Mouse (Mus musculus): Measurements from ENCODE around the gene Obox5. TPM values are rescaled to one million over a fixed set of nuclear protein-coding genes. Genes with fewer than 3 reads are reported as not detected.
"Not testable (repeated sequence)": the region's sequence is repeated elsewhere in the genome, so short reads cannot be mapped to it uniquely, and the experiment has no call there.

Obox5 gene
- polyA plus RNA-seq (2012; fragmentation: generic; extraction: Trizol), result not detected
- long read RNA-seq, experiment 1, result 0 reads
- long read RNA-seq, experiment 2, result 0 reads

DNA sequence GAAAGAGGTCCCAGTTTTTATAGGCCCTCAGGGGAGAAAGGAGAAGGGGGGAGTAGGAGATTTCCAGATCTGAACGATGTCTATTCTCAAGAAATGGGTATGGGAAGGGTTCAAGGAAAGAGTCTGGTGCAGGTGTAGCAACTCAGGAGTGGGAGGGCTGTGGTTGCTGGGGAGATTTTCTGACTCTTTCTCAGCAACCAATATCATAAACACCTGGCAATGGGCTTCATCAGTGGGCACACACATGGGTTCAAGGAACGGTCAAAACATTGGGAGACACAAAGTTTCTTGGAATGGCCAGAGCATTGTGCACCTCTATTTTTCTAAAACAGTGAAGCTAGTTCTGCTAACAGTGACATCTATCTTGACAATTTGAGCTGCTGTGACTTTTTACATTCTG lies at the start of gene Obox5:
Obox5 (plus strand) TSS at position 301 of the 400 bp plus-strand sequence.
- not testable (repeated sequence) for H3K79me3 ChIP-seq (ENCODE audit: low read depth); H3K4me3 ChIP-seq (ENCODE audit: insufficient read depth, poor library complexity, severe bottlenecking); H3K27me3 ChIP-seq (ENCODE audit: control insufficient read depth, insufficient read depth, insufficient read length); H3ac ChIP-seq (ENCODE audit: control insufficient read depth, insufficient read length, low read depth); H3K79me2 ChIP-seq (ENCODE audit: control insufficient read depth, insufficient read depth); H3K36me3 ChIP-seq (ENCODE audit: control insufficient read depth, insufficient read depth)

DNA sequence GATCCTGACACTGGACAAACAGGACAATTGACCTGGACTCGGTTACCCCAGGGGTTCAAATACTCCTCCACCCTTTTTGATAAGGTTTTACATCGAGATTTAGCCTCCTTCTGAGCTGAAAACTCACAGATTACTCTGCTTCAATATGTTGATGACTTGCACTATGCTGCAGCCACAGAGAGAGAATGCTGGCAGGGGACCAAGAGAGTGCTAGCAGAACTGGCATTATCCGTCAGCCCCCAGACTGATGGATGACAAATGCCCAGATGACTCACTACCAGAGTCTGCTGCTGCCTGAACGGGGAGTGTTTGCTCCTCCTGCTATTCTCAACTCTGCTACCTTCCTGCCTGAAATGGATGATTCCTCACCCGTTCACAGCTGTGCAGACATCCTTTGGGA lies 635 bp upstream of the Obox5 start:
- not testable (repeated sequence) for H3K4me3 ChIP-seq (ENCODE audit: insufficient read depth, poor library complexity, severe bottlenecking); H3K36me3 ChIP-seq (ENCODE audit: control insufficient read depth, insufficient read depth)

More for the DNA sequence above, 635 bp upstream of the Obox5 start:
- H3K79me2 ChIP-seq (ENCODE audit: control insufficient read depth, insufficient read depth); H3K27me3 ChIP-seq (ENCODE audit: control insufficient read depth, insufficient read depth, insufficient read length); H3ac ChIP-seq (ENCODE audit: control insufficient read depth, insufficient read length, low read depth); H3K79me3 ChIP-seq (ENCODE audit: low read depth): not testable (repeated sequence)

Other genes starting within 250 kb of the Obox5 start
- not detected for gene Obox3, start 110.2 kb upstream of the Obox5 start, polyA plus RNA-seq (2012; fragmentation: generic; extraction: Trizol)
- gene Obox6, start 89.5 kb downstream of the Obox5 start, polyA plus RNA-seq (2012; fragmentation: generic; extraction: Trizol), result not detected
- gene Crx, start 129.8 kb downstream of the Obox5 start, polyA plus RNA-seq (2012; fragmentation: generic; extraction: Trizol), result not detected
- gene Crxos, start 132.5 kb downstream of the Obox5 start, polyA plus RNA-seq (2012; fragmentation: generic; extraction: Trizol), result not detected
- gene Selenow, start 172.3 kb downstream of the Obox5 start, polyA plus RNA-seq (2012; fragmentation: generic; extraction: Trizol), result 423 TPM
- 228 TPM for gene Nop53, start 195.9 kb downstream of the Obox5 start, polyA plus RNA-seq (2012; fragmentation: generic; extraction: Trizol)
- gene Ehd2, start 217.4 kb downstream of the Obox5 start, polyA plus RNA-seq (2012; fragmentation: generic; extraction: Trizol), result 98.7 TPM